Mouse (Mus musculus): ENCODE results near the gene Mdga1. TPM values are rescaled to one million over a fixed set of nuclear protein-coding genes. Genes with fewer than 3 reads are reported as not detected.

The Mdga1 gene
- polyA plus RNA-seq, 1 experiment: 2.5 TPM

- TF ChIP-seq MYOG (IDR thresholded peaks at IDR 0.05; ENCODE audit: control insufficient read depth in 1 of 3, insufficient read depth in 1 of 3, insufficient read length in 2 of 3, low read depth in 2 of 3) (no peak), REST (IDR thresholded peaks at IDR 0.05; ENCODE audit: insufficient read depth, insufficient read length) (no peak), SRF (IDR thresholded peaks at IDR 0.05; ENCODE audit: control insufficient read depth, insufficient read length, low read depth) (no peak)
- H3K4me3 ChIP-seq: no peak overlapping the region
- no peak overlapping the region for H3ac ChIP-seq (ENCODE audit: control insufficient read depth, insufficient read length)
- no peaks in the 10 kb centered on the region for H3K36me3 ChIP-seq (ENCODE audit: control insufficient read depth, insufficient read depth)
- H3K79me2 ChIP-seq (ENCODE audit: control insufficient read depth, insufficient read depth): no peaks in the 10 kb centered on the region
- H3K4me2 ChIP-seq (ENCODE audit: low read depth): no peak overlapping the region
- peaks cover 13% of the 10 kb centered on the region for H3K27me3 ChIP-seq (ENCODE audit: control insufficient read depth, insufficient read depth, insufficient read length)
These were observed 32.5 kb downstream of the Mdga1 start for GRCm38 (mm10) chr17:29937350-29937781.

- H3ac ChIP-seq (ENCODE audit: control insufficient read depth, insufficient read length): no peak overlapping the region
- TF ChIP-seq SRF (IDR thresholded peaks at IDR 0.05; ENCODE audit: control insufficient read depth, insufficient read length, low read depth) (no peak), POLR2A (IDR thresholded peaks at IDR 0.05; ENCODE audit: insufficient read length, low read depth) (no peak), MYOG (IDR thresholded peaks at IDR 0.05; ENCODE audit: control insufficient read depth in 1 of 3, insufficient read depth in 1 of 3, insufficient read length in 2 of 3, low read depth in 2 of 3) (no peak), TCF3 (IDR thresholded peaks at IDR 0.05; ENCODE audit: insufficient read length, low read depth) (no peak), TCF12 (IDR thresholded peaks at IDR 0.05; ENCODE audit: insufficient read depth, poor library complexity, severe bottlenecking) (no peak), REST (IDR thresholded peaks at IDR 0.05; ENCODE audit: insufficient read depth, insufficient read length) (no peak), CEBPB (IDR thresholded peaks at IDR 0.05; ENCODE audit: insufficient read depth, poor library complexity, severe bottlenecking) (no peak), POLR2AphosphoS2 (IDR thresholded peaks at IDR 0.05; ENCODE audit: insufficient read length, low read depth) (no peak), USF1 (IDR thresholded peaks at IDR 0.05; ENCODE audit: low read depth) (no peak), E2F4 (IDR thresholded peaks at IDR 0.05; ENCODE audit: insufficient read depth) (no peak), MYOD1 (IDR thresholded peaks at IDR 0.05; ENCODE audit: control insufficient read depth in 1 of 3, insufficient read length in 2 of 3, low read depth in 2 of 3) (no peak), MAX (IDR thresholded peaks at IDR 0.05; ENCODE audit: low read depth) (no peak)
- peaks cover 19% of the 10 kb centered on the region for H3K27me3 ChIP-seq (ENCODE audit: control insufficient read depth, insufficient read depth, insufficient read length)
- H3K79me2 ChIP-seq (ENCODE audit: control insufficient read depth, insufficient read depth): no peaks in the 10 kb centered on the region
- no peak overlapping the region for H3K4me2 ChIP-seq (ENCODE audit: low read depth)
- no peaks in the 10 kb centered on the region for H3K36me3 ChIP-seq (ENCODE audit: control insufficient read depth, insufficient read depth)
- no peak overlapping the region for H3K4me3 ChIP-seq
These were observed 35.6 kb downstream of the Mdga1 start for GRCm38 (mm10) chr17:29934133-29934851.

- no peak overlapping the region for H3ac ChIP-seq (ENCODE audit: control insufficient read depth, insufficient read length)
- H3K4me3 ChIP-seq: no peak overlapping the region
- no peak overlapping the region for H3K4me2 ChIP-seq (ENCODE audit: low read depth)
- H3K36me3 ChIP-seq (ENCODE audit: control insufficient read depth, insufficient read depth): no peaks in the 10 kb centered on the region
- peaks cover 22% of the 10 kb centered on the region for H3K27me3 ChIP-seq (ENCODE audit: control insufficient read depth, insufficient read depth, insufficient read length)
- no peaks in the 10 kb centered on the region for H3K79me2 ChIP-seq (ENCODE audit: control insufficient read depth, insufficient read depth)
- TF ChIP-seq REST (IDR thresholded peaks at IDR 0.05; ENCODE audit: insufficient read depth, insufficient read length) (no peak), MAX (IDR thresholded peaks at IDR 0.05; ENCODE audit: low read depth) (no peak), TCF12 (IDR thresholded peaks at IDR 0.05; ENCODE audit: insufficient read depth, poor library complexity, severe bottlenecking) (no peak), POLR2AphosphoS2 (IDR thresholded peaks at IDR 0.05; ENCODE audit: insufficient read length, low read depth) (no peak), TCF3 (IDR thresholded peaks at IDR 0.05; ENCODE audit: insufficient read length, low read depth) (no peak), USF1 (IDR thresholded peaks at IDR 0.05; ENCODE audit: low read depth) (no peak), CEBPB (IDR thresholded peaks at IDR 0.05; ENCODE audit: insufficient read depth, poor library complexity, severe bottlenecking) (no peak), MYOG (IDR thresholded peaks at IDR 0.05; ENCODE audit: control insufficient read depth in 1 of 3, insufficient read depth in 1 of 3, insufficient read length in 2 of 3, low read depth in 2 of 3) (no peak), POLR2A (IDR thresholded peaks at IDR 0.05; ENCODE audit: insufficient read length, low read depth) (no peak), E2F4 (IDR thresholded peaks at IDR 0.05; ENCODE audit: insufficient read depth) (no peak), MYOD1 (IDR thresholded peaks at IDR 0.05; ENCODE audit: control insufficient read depth in 1 of 3, insufficient read length in 2 of 3, low read depth in 2 of 3) (no peak), SRF (IDR thresholded peaks at IDR 0.05; ENCODE audit: control insufficient read depth, insufficient read length, low read depth) (no peak)
These were observed 37.1 kb downstream of the Mdga1 start for GRCm38 (mm10) chr17:29932753-29933152.

GRCm38 (mm10) chr17:29931224-29931945, 38.5 kb downstream of the Mdga1 start:
- Histone ChIP-seq H3K4me3 (no peak overlapping the region), H3K27me3 (ENCODE audit: control insufficient read depth, insufficient read depth, insufficient read length) (peaks cover 20% of the 10 kb centered on the region), H3K4me2 (ENCODE audit: low read depth) (no peak overlapping the region), H3K36me3 (ENCODE audit: control insufficient read depth, insufficient read depth) (no peaks in the 10 kb centered on the region), H3K79me2 (ENCODE audit: control insufficient read depth, insufficient read depth) (no peaks in the 10 kb centered on the region), H3ac (ENCODE audit: control insufficient read depth, insufficient read length) (no peak overlapping the region)
- TF ChIP-seq TCF3 (IDR thresholded peaks at IDR 0.05; ENCODE audit: insufficient read length, low read depth) (no peak), MYOD1 (IDR thresholded peaks at IDR 0.05; ENCODE audit: control insufficient read depth in 1 of 3, insufficient read length in 2 of 3, low read depth in 2 of 3) (no peak), USF1 (IDR thresholded peaks at IDR 0.05; ENCODE audit: low read depth) (no peak), REST (IDR thresholded peaks at IDR 0.05; ENCODE audit: insufficient read depth, insufficient read length) (no peak), MAX (IDR thresholded peaks at IDR 0.05; ENCODE audit: low read depth) (no peak), TCF12 (IDR thresholded peaks at IDR 0.05; ENCODE audit: insufficient read depth, poor library complexity, severe bottlenecking) (no peak), MYOG (IDR thresholded peaks at IDR 0.05; ENCODE audit: control insufficient read depth in 1 of 3, insufficient read depth in 1 of 3, insufficient read length in 2 of 3, low read depth in 2 of 3) (no peak), SRF (IDR thresholded peaks at IDR 0.05; ENCODE audit: control insufficient read depth, insufficient read length, low read depth) (no peak), CEBPB (IDR thresholded peaks at IDR 0.05; ENCODE audit: insufficient read depth, poor library complexity, severe bottlenecking) (no peak), POLR2A (IDR thresholded peaks at IDR 0.05; ENCODE audit: insufficient read length, low read depth) (no peak), E2F4 (IDR thresholded peaks at IDR 0.05; ENCODE audit: insufficient read depth) (no peak)
